Mouse (Mus musculus): Measurements from ENCODE around the gene Dis3l. TPM values are rescaled to one million over a fixed set of nuclear protein-coding genes. Genes with fewer than 3 reads are reported as not detected.
"Not testable (repeated sequence)": the region's sequence is repeated elsewhere in the genome, so short reads cannot be mapped to it uniquely, and the experiment has no call there.

Gene Dis3l
- polyA plus RNA-seq, 1 experiment = 8.9 TPM

GRCm38 (mm10) chr9:64271249-64271648 is 69.8 kb downstream of the Dis3l start:
- Histone ChIP-seq H3K4me3 (replicated peaks; ENCODE audit: extremely low read depth, low read depth, low read length) (no peak overlapping the region), H3K4me1 (ENCODE audit: control insufficient read depth, insufficient read depth, low read length) (no peaks in the 10 kb centered on the region)
- no peak for DNase-seq
- TF ChIP-seq POLR2A (IDR thresholded peaks at IDR 0.05; ENCODE audit: borderline replicate concordance, extremely low read depth, low read depth, low read length) (no peak), CTCF (IDR thresholded peaks at IDR 0.05; ENCODE audit: insufficient read depth, low read length) (no peak)
- WGBS = 52% methylated on average over 3 of the region's 3 CpGs

- WGBS = 91% methylated on average over 8 of the region's 8 CpGs
- not testable (repeated sequence) for H3K4me3 ChIP-seq (replicated peaks; ENCODE audit: extremely low read depth, low read depth, low read length); DNase-seq; H3K4me1 ChIP-seq (ENCODE audit: control insufficient read depth, insufficient read depth, low read length)
Measured at GRCm38 (mm10) chr9:64268836-64269235, 72.3 kb downstream of the Dis3l start.

GRCm38 (mm10) chr9:64268196-64268595 is 72.9 kb downstream of the Dis3l start:
- DNase-seq = no peak
- WGBS = 66% methylated on average over 10 of the region's 10 CpGs
- Histone ChIP-seq H3K4me1 (ENCODE audit: control insufficient read depth, insufficient read depth, low read length) (no peaks in the 10 kb centered on the region), H3K4me3 (replicated peaks; ENCODE audit: extremely low read depth, low read depth, low read length) (no peak overlapping the region)
- no peak for TF ChIP-seq POLR2A (IDR thresholded peaks at IDR 0.05; ENCODE audit: borderline replicate concordance, extremely low read depth, low read depth, low read length)
- no peak for TF ChIP-seq CTCF (IDR thresholded peaks at IDR 0.05; ENCODE audit: insufficient read depth, low read length)

GRCm38 (mm10) chr9:64267231-64267630 is 73.9 kb downstream of the Dis3l start:
- no peaks in the 10 kb centered on the region for H3K4me1 ChIP-seq (ENCODE audit: control insufficient read depth, insufficient read depth, low read length)
- WGBS = 84% methylated on average over 1 of the region's 1 CpGs
- no peak for TF ChIP-seq CTCF (IDR thresholded peaks at IDR 0.05; ENCODE audit: insufficient read depth, low read length)
- no peak for TF ChIP-seq POLR2A (IDR thresholded peaks at IDR 0.05; ENCODE audit: borderline replicate concordance, extremely low read depth, low read depth, low read length)
- no peak overlapping the region for H3K4me3 ChIP-seq (replicated peaks; ENCODE audit: extremely low read depth, low read depth, low read length)
- no peak for DNase-seq

GRCm38 (mm10) chr9:64264813-64265212 is 76.3 kb downstream of the Dis3l start:
- no peak for TF ChIP-seq CTCF (IDR thresholded peaks at IDR 0.05; ENCODE audit: insufficient read depth, low read length)
- TF ChIP-seq POLR2A (IDR thresholded peaks at IDR 0.05; ENCODE audit: borderline replicate concordance, extremely low read depth, low read depth, low read length) = no peak
- peaks cover 2% of the 10 kb centered on the region; the same call in 1 of the 2 replicates for H3K4me1 ChIP-seq (ENCODE audit: control insufficient read depth, insufficient read depth, low read length)
- no peak for DNase-seq
- 48% methylated on average over 1 of the region's 1 CpGs for WGBS
- no peak overlapping the region for H3K4me3 ChIP-seq (replicated peaks; ENCODE audit: extremely low read depth, low read depth, low read length)

- 80% methylated on average over 4 of the region's 4 CpGs for WGBS
- H3K4me1 ChIP-seq (ENCODE audit: control insufficient read depth, insufficient read depth, low read length) = peaks cover 2% of the 10 kb centered on the region; the same call in 1 of the 2 replicates
- DNase-seq = no peak
- no peak for TF ChIP-seq POLR2A (IDR thresholded peaks at IDR 0.05; ENCODE audit: borderline replicate concordance, extremely low read depth, low read depth, low read length)
- no peak for TF ChIP-seq CTCF (IDR thresholded peaks at IDR 0.05; ENCODE audit: insufficient read depth, low read length)
- H3K4me3 ChIP-seq (replicated peaks; ENCODE audit: extremely low read depth, low read depth, low read length) = no peak overlapping the region
Measured at GRCm38 (mm10) chr9:64261023-64261422, 80.1 kb downstream of the Dis3l start.

- 68% methylated on average over 5 of the region's 5 CpGs for WGBS
- DNase-seq = peak; percentile 30
- Histone ChIP-seq H3K4me1 (ENCODE audit: control insufficient read depth, insufficient read depth, low read length) (peaks cover 2% of the 10 kb centered on the region; the same call in 1 of the 2 replicates), H3K4me3 (replicated peaks; ENCODE audit: extremely low read depth, low read depth, low read length) (no peak overlapping the region)
- TF ChIP-seq CTCF (IDR thresholded peaks at IDR 0.05; ENCODE audit: insufficient read depth, low read length) = no peak
- TF ChIP-seq POLR2A (IDR thresholded peaks at IDR 0.05; ENCODE audit: borderline replicate concordance, extremely low read depth, low read depth, low read length) = no peak
Measured at GRCm38 (mm10) chr9:64259906-64260305, 81.2 kb downstream of the Dis3l start.

Other genes starting within 250 kb of the Dis3l start
- gene Lctl, start 224.1 kb downstream of the Dis3l start, polyA plus RNA-seq (2012; rRNA removed) = 2.9 TPM in 2 replicates
- 0.43 and 0.91 TPM in 2 replicates for gene Zwilch, start 168.2 kb downstream of the Dis3l start, polyA plus RNA-seq (2012; rRNA removed)
- gene Rpl4, start 167.9 kb downstream of the Dis3l start, polyA plus RNA-seq (2012; rRNA removed) = 232 and 320 TPM in 2 replicates
- 7.6 and 11.9 TPM in 2 replicates for gene Snapc5, start 162.0 kb downstream of the Dis3l start, polyA plus RNA-seq (2012; rRNA removed)
- not detected in 2 replicates for gene Uchl4, start 106.1 kb downstream of the Dis3l start, polyA plus RNA-seq (2012; rRNA removed)
- gene Map2k1, start 87.7 kb downstream of the Dis3l start, polyA plus RNA-seq (2012; rRNA removed) = 35.0 and 50.8 TPM in 2 replicates
- 2.5 and 4.9 TPM in 2 replicates for gene Tipin, start 59.7 kb downstream of the Dis3l start, polyA plus RNA-seq (2012; rRNA removed)
- 0.52 and 0.67 TPM in 2 replicates for gene Megf11, start 44.3 kb upstream of the Dis3l start, polyA plus RNA-seq (2012; rRNA removed)

Data from lung, adult 2 months (tissue).